Mouse (Mus musculus): ENCODE data around the gene Orc1. TPM values are rescaled to one million over a fixed set of nuclear protein-coding genes. Genes with fewer than 3 reads are reported as not detected.

Gene Orc1
- polyA plus RNA-seq (2012; rRNA removed; ENCODE audit: low replicate concordance), result 0.11 and 0.17 TPM in 2 replicates

GRCm38 (mm10) chr4:108578840-108579742 lies at the start of gene Orc1, which contains the start of gene Prpf38a:
Gene Orc1 (plus strand): TSS chr4:108579423.
Gene Prpf38a (minus strand): TSS chr4:108579336.

GRCm38 (mm10) chr4:108619587-108620341 lies 40.5 kb downstream of the Orc1 start, which contains the start of gene Cc2d1b:
Gene Cc2d1b (plus strand): TSS chr4:108619940.

Other genes starting within 250 kb of the Orc1 start
- gene Shisal2a, start 196.1 kb upstream of the Orc1 start, polyA plus RNA-seq (2012; rRNA removed; ENCODE audit: low replicate concordance), result not detected in 2 replicates
- gene Gpx7, start 172.5 kb upstream of the Orc1 start, polyA plus RNA-seq (2012; rRNA removed; ENCODE audit: low replicate concordance), result 23.9 and 33.6 TPM in 2 replicates
- 43.5 and 52.0 TPM in 2 replicates for gene Tut4, start 120.0 kb upstream of the Orc1 start, polyA plus RNA-seq (2012; rRNA removed; ENCODE audit: low replicate concordance)
- 2.0 and 4.0 TPM in 2 replicates for gene Prpf38a, start 87 bp upstream of the Orc1 start, polyA plus RNA-seq (2012; rRNA removed; ENCODE audit: low replicate concordance)
- 30.7 and 34.0 TPM in 2 replicates for gene Cc2d1b, start 40.5 kb downstream of the Orc1 start, polyA plus RNA-seq (2012; rRNA removed; ENCODE audit: low replicate concordance)
- gene 3110021N24Rik, start 140.2 kb downstream of the Orc1 start, polyA plus RNA-seq (2012; rRNA removed; ENCODE audit: low replicate concordance), result 0.11 TPM in 1 of 2 replicates, not detected in the other
- gene Zfyve9, start 201.4 kb downstream of the Orc1 start, polyA plus RNA-seq (2012; rRNA removed; ENCODE audit: low replicate concordance), result 3.3 and 6.3 TPM in 2 replicates

All from mammary gland, adult 2 months (tissue).